Mouse (Mus musculus) cerebellum, adult 11-12 months (tissue): Measurements from ENCODE around the gene Rln1.

Source experiments
- DNase-seq: peaks from one replicate; pipeline ENCODE4 v3.0.0; 2022

Gene Rln1

GRCm38 (mm10) chr19:29334068-29334745 lies at the start of gene Rln1:
Rln1 (minus strand) TSS chr19:29334670.
- peak; percentile 26 for DNase-seq

- DNase-seq: no peak
These were observed 48.9 kb upstream of the Rln1 start for GRCm38 (mm10) chr19:29383368-29383767.

- no peak for DNase-seq
These were observed 45.6 kb upstream of the Rln1 start for GRCm38 (mm10) chr19:29379839-29380603.

- DNase-seq: no peak
These were observed 41.9 kb upstream of the Rln1 start for GRCm38 (mm10) chr19:29376382-29376781.

GRCm38 (mm10) chr19:29374947-29375346 lies 40.5 kb upstream of the Rln1 start:
- DNase-seq: no peak

- no peak for DNase-seq
These were observed 39.0 kb upstream of the Rln1 start for GRCm38 (mm10) chr19:29373438-29373837.

- no peak for DNase-seq
These were observed 38.2 kb upstream of the Rln1 start for GRCm38 (mm10) chr19:29372621-29373020.

- DNase-seq: no peak
These were observed 37.7 kb upstream of the Rln1 start for GRCm38 (mm10) chr19:29372138-29372537.

- DNase-seq: no peak
These were observed 37.0 kb upstream of the Rln1 start for GRCm38 (mm10) chr19:29371284-29372081.

- no peak for DNase-seq
These were observed 36.2 kb upstream of the Rln1 start for GRCm38 (mm10) chr19:29370545-29371283.

- no peak for DNase-seq
These were observed 35.6 kb upstream of the Rln1 start for GRCm38 (mm10) chr19:29370112-29370511.

GRCm38 (mm10) chr19:29368671-29369309 lies 34.3 kb upstream of the Rln1 start:
- no peak for DNase-seq

- DNase-seq: no peak
These were observed 33.6 kb upstream of the Rln1 start for GRCm38 (mm10) chr19:29368041-29368440.

- peak; percentile 44 for DNase-seq
These were observed 32.6 kb upstream of the Rln1 start, which contains the start of the genes Plgrkt and Cd274 for GRCm38 (mm10) chr19:29366969-29367622. Plgrkt (minus strand) TSS chr19:29367390. Cd274 (plus strand) TSS chr19:29367455.

GRCm38 (mm10) chr19:29366226-29366968 lies 31.9 kb upstream of the Rln1 start:
- DNase-seq: no peak

- DNase-seq: no peak
These were observed 30.6 kb upstream of the Rln1 start for GRCm38 (mm10) chr19:29365105-29365504.

- no peak for DNase-seq
These were observed 29.6 kb upstream of the Rln1 start for GRCm38 (mm10) chr19:29364076-29364475.

GRCm38 (mm10) chr19:29363557-29363956 lies 29.1 kb upstream of the Rln1 start:
- DNase-seq: no peak

- no peak for DNase-seq
These were observed 27.9 kb upstream of the Rln1 start for GRCm38 (mm10) chr19:29362173-29362930.
